Mouse (Mus musculus): ENCODE measurements at regions not wholly inside any gene's neighbourhood (a gene's known extent, or its start where the extent isn't known, plus 50 kb on each side); places are given as distances from the start of the nearest gene placed in this dataset.

DNA sequence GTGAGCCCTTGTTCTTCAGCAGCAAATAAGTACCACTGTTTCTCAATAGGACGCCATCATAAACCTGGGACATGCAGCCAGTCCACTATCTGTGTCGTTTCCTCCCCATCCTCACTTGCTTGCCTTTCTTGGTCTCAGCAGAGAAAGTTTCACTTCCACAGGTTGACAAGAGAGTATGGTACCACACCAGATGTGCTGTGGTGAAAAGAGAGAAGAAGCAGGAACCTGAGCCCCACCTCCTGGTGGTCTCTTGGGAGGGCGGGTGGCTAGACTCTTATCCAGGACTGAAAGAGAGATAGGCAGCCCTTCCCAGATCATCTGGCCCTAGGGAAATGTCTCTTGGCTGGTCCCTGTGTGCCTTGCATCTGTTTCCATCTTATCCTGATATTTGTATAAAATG, 133.1 kb upstream of the Zmiz1 start:
- no peak for DNase-seq (ENCODE audit: inconsistent ontology term)

DNA sequence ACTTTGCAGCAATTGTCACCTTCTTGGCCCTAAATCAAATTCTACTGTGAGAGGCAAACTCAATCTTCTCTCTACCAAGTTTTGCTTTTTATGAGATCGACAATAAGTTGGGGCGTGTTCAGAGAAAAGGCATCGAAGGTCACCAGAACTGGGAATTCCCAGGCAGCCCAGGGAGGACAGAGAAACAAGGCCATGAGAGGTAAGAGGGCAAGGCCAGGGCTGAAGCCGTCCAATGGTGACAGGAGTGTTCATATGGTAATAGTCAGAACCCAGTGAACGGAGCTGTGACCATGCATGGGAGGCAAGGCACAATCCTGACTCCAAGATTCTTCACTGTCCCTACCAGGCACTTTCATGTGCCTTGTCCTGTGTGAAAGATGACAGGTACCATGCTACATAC, 130.8 kb upstream of the Zmiz1 start:
- no peak for DNase-seq (ENCODE audit: inconsistent ontology term)

DNA sequence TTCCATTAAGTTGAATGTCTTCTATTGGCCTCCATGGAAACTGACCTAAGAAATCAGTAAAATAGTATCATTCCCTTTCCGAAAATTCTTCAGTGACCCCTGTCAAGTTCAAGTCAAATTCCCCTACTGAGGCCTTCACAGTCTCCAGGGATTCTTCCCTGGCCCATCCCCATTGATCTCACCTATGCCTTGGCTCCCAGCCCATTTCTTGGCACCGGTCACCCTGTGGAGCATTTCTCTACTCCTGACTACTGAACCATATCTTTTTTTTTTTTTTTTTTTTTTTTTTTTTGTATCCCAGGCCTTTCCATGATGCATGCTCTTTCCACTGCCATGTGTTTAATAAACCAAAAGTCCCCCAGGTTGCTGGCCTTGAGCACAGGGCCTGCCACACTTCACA, 124.8 kb upstream of the Zmiz1 start:
- DNase-seq (ENCODE audit: inconsistent ontology term): no peak

DNA sequence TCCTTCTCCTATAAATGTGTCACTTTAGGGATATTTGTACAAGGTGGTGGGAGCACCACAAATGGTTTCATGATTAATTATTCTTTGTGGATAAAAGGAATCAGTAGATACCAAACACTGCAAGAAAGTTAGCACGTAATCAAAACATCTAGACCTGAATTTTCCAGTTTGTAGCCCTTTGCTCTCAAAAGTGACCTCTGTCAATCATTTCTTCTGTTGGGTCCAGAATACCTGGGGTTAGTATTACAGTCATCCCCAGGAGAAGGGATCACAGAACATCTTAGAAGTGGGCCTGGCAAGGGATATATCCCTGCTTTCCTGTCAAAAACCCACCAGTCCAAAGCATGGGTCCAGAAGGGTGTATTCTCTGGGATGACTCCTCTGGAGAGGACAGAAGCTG, 122.1 kb upstream of the Zmiz1 start:
- no peak for DNase-seq (ENCODE audit: inconsistent ontology term)

DNA sequence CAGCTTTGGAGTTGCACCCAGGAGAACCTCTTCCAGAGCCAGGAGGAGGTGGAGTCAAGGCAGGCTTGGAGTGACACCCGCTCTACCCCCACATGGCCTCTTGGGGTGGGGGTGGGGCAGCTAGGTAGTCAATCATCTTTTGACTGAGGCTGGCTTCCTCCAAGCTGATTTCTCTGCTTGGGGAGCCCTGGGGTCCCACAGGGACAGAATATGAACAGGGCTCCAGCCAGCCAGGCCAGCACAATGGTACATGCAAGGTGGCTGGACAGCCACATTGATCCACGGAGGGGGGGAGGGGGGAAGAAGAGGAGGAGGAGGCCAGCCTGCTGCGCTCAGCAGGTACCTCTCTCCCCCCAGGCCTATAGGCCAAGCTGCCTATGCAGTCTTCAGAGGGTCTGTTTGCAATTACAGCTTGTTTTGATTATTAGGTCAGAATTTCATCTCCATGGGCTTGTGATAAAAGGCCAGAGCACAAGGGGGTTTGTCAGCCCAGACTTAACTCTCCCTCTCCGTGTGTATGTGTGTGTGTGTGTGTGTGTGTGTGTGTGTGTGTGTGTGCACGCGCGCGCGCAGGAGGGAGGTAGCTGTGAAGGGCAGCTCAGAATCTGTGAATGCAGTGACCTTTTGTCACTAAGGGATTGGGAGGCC, 120.5 kb upstream of the Zmiz1 start:
- DNase-seq (ENCODE audit: inconsistent ontology term): no peak

DNA sequence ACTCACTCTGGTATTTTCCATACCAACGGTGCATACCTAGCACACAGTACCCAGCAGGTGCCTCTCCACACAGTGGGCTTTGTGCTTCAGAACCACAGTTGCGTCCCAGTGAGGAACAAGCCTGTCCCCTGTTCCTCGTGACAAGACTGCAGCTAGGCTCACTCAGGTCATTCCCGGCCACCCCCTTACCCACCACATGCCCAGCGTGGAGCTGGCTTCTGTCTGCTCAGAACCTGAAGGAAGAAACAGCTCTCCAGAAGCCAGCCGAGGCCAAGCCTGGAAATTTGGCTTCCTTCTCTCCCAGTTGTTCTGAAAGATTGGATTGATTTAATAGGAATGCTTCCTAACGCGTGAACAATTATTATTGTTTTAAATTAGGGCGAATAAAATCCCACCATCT, 118.1 kb upstream of the Zmiz1 start:
- no peak for DNase-seq (ENCODE audit: inconsistent ontology term)

DNA sequence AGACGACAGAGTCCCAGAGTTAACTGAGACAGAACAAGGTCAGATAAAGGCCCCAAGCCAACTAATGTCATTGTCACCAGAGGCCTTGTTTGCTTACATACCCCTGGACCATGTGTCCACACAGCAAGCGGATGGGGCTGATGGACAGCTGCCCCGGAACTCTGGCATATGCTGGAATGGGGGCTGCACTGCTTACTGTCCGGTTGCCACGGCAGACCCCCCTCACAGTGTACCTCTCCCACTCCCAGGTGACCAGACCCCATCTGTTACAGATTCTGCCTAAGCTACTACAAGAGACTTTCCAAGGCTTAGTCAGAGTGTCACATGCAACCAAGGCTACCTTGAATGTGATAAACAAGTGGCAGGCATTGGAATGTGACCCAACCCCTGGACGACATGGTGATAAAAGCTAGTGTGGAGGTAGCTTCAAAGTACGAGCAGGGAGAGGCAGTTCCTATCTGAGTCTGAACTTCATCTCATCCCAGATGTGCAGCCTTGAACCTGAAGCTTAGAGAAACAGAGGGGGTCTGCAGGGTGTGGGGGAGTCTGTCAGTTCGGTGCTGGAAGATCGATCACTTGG, 117.0 kb upstream of the Zmiz1 start:
- no peak for DNase-seq (ENCODE audit: inconsistent ontology term)

DNA sequence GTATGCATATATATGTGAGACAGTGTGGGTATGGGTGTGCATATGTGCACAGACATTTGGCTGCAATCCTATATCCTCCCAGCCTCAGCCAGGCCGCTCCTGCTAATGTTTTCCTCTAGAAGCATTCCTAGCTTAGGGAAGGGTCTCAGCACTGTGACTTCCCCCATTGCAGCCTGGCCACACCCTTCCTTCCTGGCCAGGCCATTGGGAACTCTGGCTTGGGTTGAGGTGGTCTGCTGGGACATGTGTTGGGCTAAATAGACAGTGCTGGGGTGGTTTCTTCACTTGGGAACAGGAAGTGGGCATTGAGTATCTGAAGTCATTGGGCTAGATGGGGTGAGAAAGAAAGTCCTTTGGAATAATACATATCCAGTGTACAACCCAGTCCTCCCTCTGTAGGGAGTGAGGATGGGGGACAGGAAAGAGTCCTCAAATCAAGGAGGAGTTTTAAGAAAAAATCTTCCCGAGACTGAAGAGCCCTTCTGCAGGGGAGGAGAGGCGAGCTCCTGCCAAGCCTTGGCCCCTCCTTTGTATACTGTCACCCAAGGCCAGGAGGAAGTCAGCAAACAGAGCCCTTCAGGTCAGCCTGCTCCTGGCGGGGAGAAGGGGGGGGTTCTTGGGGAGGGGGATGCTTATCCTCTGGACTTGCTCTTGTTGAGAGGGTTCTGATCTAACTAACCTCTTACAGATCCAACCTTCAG, 116.0 kb upstream of the Zmiz1 start:
- DNase-seq (ENCODE audit: inconsistent ontology term): no peak

DNA sequence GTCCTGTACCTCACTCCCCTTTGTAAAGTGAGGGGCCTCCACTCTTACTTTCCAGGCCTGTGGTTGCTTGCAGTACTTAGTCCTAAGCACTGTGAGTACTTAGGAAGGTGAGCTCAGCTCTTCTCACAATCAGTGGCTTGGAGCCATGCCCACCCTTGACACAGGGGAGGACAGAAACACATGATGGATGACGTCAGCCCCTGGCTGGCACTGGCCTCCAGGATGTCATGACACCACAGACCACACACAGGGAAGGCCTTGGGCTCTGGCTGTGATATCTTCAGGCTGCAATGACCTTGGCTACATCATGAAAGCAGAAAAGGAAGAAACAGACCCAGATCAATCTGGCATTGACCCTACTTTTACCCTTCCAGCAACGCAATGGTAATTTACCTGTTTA, 113.0 kb upstream of the Zmiz1 start:
- peak; percentile 76 for DNase-seq (ENCODE audit: inconsistent ontology term)

DNA sequence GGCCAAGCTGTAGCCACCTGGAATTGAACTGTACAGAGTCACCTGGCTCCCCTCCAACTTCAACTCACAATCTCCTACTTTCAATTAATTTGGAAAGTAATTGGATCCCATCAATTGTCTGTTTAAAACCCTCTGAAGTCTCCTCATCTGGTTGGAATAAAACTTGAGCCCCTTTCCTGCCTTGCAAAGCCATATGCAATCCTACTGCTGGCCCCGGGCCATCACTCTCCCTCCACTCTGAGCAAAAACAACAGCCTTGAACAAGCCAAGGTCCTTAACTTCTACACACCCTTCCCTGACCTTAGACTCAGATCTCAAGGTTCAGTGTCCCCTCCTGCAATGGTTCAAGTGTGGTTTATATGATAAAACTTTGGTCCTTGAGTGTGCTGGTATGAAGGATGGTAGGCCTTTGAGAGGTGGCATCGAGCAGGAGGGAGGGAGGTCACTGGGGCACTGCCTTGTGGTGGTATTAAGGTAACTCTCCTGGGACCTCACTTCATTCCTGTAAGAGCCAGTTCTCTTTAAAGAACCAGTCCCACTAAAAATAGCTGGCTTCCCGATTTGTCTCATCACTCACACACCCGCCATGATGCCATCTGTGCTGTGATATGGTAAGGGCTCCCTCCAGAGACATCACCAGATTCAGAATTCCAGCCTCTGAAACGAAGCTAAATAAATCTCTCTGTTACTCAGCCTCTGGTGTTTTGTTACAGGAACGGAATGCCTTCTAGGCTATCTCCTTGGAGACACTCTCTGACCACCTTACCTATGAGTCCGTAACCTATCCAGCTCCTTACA, 112.0 kb upstream of the Zmiz1 start:
- DNase-seq (ENCODE audit: inconsistent ontology term): no peak

DNA sequence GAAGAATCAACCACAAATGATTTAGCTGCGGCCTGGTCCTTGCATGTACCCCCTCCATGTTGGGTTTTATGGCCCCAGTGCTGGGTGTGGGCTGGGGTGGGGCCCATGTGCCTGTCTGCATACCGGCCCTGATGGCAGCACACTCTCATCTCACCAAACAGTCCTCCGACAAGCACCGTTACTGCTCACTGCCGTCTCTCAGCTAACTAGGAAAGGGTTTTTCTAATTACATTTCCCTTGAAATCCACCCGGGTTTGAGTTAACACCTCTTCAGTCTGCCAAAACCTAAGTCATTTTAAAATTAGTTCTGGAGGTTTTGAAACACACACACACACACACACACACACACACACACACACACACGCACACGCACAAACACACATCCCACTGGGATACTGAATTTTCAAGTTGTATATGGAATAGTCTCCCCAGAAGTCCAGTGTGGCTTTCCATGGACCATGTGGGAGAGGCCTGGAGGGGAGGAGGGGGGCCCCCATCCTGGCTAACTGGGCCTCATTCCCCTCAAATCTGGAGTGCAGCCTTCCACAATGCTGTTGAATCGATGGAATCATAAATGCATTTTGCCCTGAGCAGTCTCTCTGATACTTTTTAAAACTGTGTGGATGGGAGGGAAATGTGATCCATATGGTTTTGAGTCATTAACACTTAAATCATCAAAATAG, 108.6 kb upstream of the Zmiz1 start:
- DNase-seq (ENCODE audit: inconsistent ontology term): no peak

DNA sequence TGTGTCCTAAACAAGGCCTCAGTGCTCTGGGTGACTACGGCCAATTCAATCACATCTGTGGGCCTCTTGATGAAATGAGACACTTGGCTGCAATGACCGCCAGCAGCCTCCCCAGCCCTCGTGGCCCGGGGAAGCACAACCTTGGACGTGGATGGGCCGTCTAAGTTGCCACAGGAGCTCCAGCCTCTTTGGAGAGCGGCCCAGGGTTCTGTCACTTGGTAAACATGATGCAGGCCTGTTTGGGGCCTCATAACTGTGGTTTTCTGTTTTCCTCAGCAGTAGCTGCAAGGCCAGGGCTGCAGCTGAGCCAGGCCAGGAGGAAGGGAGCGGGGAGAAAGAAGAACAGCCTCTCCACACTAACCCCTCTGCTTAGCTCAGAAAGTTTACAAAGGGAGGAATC, 105.2 kb upstream of the Zmiz1 start:
- DNase-seq (ENCODE audit: inconsistent ontology term): peak; percentile 84

DNA sequence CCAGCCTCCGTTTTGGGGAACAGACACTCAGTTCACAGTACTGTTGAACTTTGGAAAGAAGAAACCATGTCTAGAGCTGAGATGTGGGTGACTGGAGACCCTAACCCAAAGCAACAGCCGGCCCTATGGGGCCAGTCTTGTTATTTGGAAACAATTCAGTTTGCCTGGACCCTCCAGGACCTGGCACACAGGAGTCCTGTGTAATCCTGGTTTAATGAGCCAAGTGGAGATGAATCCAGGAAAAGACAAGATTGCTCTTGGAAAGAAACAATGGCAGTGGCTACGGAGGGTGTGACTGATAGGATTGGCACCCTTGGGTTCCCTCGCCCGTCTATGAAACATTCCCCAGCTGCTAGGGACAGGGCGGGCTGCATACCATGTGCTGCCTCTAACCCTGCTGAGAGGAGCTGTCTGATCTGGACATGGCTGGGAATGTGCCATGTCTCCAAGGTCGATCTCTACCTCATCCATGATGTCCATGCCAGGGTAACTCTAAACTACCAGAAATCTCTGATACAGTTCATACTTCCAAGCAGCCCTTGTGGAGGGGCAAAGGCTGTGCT, 104.6 kb upstream of the Zmiz1 start:
- peak; percentile 81 for DNase-seq (ENCODE audit: inconsistent ontology term)

DNA sequence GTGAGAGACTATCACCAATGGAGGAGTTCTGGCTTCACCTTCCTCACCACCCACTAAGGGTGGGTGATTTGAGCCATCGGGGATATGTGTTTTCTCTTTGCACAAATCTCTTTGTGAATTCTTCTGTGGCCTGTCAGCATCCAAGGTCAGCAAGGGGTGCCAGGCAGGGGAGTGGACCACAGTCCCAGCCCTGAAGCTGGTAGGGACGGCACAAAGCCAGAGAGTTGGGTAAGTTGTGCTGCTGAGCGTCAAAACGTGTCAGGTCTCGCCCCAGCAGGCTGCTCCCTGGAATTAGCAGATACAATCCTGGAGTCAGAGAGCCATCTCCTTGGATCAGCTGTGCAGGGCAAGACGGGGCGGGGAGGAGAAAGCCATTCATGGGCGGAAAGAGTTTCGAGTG, 101.2 kb upstream of the Zmiz1 start:
- no peak for DNase-seq (ENCODE audit: inconsistent ontology term)

DNA sequence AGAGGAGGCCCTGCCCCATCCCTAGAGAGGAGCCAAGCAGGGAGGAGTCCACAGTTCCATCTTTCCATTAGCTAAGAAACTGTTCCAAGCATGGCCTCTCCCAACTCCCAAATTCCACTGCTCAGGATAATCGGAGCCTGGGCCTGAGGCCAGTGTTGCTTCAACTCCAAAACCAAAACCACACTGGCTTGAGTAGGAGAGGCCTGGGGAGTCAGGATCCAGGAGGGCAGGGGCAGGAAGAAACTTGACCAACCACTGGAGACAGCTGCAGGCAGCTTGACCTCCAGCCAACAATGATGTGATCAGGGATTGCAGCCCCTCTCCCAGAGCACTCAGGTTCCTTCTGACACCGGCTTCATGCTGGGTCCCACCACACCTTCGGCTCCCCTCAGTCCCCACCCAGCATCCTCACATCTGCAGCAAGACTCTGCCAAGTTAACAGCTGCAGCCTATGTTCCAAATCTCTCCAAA, 99.1 kb upstream of the Zmiz1 start:
- DNase-seq (ENCODE audit: inconsistent ontology term): peak; percentile 54

DNA sequence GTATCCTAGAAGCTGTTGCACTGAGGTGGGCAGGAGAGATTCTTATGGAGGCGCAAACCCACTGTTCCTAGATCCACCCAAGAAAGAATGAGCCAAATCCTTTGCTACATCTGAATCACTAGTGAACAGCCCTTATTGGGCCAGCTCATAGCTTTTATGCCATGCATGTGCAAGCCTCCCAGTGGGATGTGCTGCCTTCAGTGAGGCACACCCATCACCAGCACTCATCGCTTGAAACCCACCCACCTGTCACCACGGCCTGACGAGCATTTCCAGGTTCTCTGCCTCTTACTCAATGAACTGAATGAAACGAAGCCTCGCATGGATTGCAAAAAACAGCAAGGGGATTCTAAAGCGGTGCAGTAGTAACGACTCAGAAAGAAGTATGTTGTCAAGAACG, 98.3 kb upstream of the Zmiz1 start:
- no peak for DNase-seq (ENCODE audit: inconsistent ontology term)

DNA sequence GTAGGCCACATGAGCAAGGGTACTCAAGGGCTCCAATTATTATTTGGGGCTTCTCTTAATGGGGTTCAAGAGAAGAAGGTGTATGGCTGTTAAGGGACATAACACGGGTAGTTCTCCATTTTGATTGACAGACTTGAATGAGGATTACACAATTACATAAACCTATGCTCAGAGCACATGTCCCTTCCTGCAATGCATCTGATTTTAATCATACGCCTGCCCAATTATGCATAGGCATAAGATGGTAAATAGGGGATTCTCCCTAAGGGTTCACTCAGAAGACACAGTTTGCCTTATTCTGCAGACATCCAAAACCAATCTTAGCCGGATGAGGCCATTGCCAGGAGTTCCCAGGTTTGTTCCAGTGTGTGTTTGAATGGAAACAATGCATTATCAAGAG, 97.9 kb upstream of the Zmiz1 start:
- no peak for DNase-seq (ENCODE audit: inconsistent ontology term)

DNA sequence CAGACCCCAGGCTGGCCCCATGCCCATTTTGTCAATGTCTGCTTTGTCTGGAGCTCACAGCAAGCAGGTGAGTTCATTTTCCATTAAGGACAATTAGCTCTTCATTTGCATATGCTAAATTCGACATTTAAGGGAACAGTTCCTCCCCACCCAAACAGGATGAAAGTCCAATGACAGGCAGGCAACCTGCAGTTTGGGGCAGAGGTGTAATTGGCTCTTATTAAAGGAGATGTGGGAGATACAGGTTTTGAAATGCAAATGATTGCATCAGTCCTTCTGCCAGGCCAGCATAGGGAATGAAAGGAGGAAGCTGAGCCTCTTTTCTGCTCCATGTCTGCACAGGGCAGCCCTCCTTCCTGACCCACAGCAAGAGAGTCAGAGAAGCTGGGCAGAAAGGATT, 96.2 kb upstream of the Zmiz1 start:
- no peak for DNase-seq (ENCODE audit: inconsistent ontology term)

DNA sequence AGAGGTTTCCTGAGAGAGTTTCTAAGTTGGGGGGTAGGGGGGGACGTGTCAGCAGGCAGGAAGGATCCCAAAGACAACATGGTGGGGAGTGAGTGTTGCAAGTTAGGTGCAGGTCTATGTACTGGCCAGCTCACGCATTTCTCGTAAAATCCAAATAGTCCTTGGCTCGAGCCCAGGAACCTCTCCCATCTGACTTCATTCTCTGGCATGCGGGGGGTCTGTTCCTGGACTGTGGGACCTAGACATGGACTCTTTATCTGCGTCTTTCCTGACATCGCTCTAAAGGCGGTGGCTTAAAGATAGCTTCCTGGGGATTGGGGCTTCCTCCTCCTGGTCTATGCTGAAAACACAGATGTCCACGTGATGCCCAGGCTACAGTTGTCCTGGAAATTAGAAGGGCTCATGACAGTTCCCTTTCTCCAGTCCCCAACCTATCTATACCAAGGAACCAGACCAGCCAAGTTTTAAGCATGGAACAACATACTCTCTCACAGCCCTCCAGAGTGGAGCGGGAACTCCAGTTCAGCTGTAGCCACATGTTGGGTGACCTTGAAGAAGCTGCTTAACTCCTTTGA, 93.7 kb upstream of the Zmiz1 start:
- DNase-seq (ENCODE audit: inconsistent ontology term): no peak

DNA sequence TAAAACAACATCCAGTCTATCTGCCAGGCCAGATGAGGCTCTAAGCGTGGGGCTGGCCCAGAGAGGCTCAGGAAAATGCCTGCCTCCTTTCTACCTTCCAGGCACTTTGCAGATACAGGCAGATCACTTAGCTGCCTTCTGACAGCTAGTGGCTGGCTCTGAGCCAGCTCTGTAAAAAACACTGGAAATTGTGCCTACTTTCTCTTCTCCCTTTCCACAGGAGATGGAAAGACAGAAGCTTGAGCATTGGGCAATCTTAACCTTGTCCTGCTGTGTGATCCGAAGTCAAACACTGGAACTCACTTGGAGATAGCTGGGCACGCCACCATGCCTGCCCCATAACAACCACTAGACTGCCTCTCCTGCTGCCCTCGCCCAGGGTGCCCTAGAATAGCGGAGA, 93.0 kb upstream of the Zmiz1 start:
- no peak for DNase-seq (ENCODE audit: inconsistent ontology term)

DNA sequence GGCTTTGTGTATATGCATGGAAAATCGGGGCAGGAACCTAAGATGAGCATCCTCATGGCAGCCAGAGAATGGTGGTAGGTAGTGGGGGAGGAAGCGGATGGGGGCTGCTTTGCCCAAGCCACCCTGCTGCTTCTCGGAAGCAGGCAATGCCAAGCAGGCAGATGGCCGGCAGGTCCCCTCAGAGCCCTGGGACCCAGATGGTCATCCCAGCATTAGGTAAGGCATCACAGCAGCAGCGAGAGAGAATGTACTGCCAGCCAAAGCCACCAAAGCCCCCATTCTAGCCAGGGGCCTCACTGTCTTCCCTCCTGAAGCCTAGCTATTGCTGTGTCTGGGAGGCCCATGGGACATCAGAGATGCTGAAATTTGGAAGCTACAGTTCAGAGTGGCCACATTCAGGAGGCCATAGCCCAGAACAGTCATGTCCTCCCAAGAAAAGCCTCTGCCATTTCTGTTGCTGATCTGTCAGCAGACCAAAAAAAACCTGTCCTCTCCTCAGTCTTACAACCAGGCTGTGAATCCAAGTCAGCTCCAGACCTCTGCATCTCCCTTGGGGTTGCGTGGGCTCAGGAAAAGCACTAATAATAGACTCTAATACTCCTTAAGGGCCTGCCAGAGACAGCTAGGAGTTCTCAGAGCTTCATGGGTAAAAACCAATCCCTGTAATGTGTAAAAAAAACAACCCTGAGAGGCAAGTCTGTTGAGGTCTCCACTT, 88.5 kb upstream of the Zmiz1 start:
- no peak for DNase-seq (ENCODE audit: inconsistent ontology term)

Measured in Muller cell, postnatal 12 days (primary cell).